Mouse (Mus musculus): ENCODE measurements around the gene Sc5d. TPM values are rescaled to one million over a fixed set of nuclear protein-coding genes. Genes with fewer than 3 reads are reported as not detected.

Sc5d gene
- polyA plus RNA-seq, 1 experiment from 2014 or later, result 80.7 TPM

- Histone ChIP-seq H3K36me3 (ENCODE audit: control insufficient read depth, insufficient read depth, low read length) (no peaks in the 10 kb centered on the region), H3K4me1 (replicated peaks; ENCODE audit: control insufficient read depth, insufficient read depth, low read length) (no peaks in the 10 kb centered on the region), H3K4me3 (ENCODE audit: low read depth, low read length) (no peak overlapping the region), H3K4me2 (ENCODE audit: low read depth, low read length, severe bottlenecking) (no peak overlapping the region), H3K9me3 (ENCODE audit: control insufficient read depth, low read length) (no peaks in the 10 kb centered on the region), H3K27me3 (ENCODE audit: control insufficient read depth, insufficient read depth, low read length) (no peaks in the 10 kb centered on the region), H3K27ac (ENCODE audit: low read depth, low read length) (no peak overlapping the region), H3K9ac (ENCODE audit: low read length) (no peak overlapping the region)
- ATAC-seq (replicated peaks; ENCODE audit: low FRiP score) (no peak), DNase-seq (ENCODE audit: low spot score) (no peak)
- WGBS, result 93% methylated on average over 3 of the region's 3 CpGs
These were observed 6.6 kb upstream of the Sc5d start for GRCm38 (mm10) chr9:42270617-42271016.

- Histone ChIP-seq H3K4me1 (replicated peaks; ENCODE audit: control insufficient read depth, insufficient read depth, low read length) (no peaks in the 10 kb centered on the region), H3K27ac (ENCODE audit: low read depth, low read length) (no peak overlapping the region), H3K4me3 (ENCODE audit: low read depth, low read length) (no peak overlapping the region), H3K27me3 (ENCODE audit: control insufficient read depth, insufficient read depth, low read length) (no peaks in the 10 kb centered on the region), H3K36me3 (ENCODE audit: control insufficient read depth, insufficient read depth, low read length) (no peaks in the 10 kb centered on the region), H3K9me3 (ENCODE audit: control insufficient read depth, low read length) (no peaks in the 10 kb centered on the region), H3K9ac (ENCODE audit: low read length) (no peak overlapping the region), H3K4me2 (ENCODE audit: low read depth, low read length, severe bottlenecking) (no peak overlapping the region)
- DNase-seq (ENCODE audit: low spot score) (no peak), ATAC-seq (replicated peaks; ENCODE audit: low FRiP score) (no peak)
- 86% methylated on average over 5 of the region's 5 CpGs for WGBS
These were observed 6.0 kb upstream of the Sc5d start for GRCm38 (mm10) chr9:42270081-42270480.

- no peak for ATAC-seq (replicated peaks; ENCODE audit: low FRiP score)
- H3K9me3 ChIP-seq (ENCODE audit: control insufficient read depth, low read length), result no peaks in the 10 kb centered on the region
These were observed 4.3 kb upstream of the Sc5d start for GRCm38 (mm10) chr9:42268371-42268770.

GRCm38 (mm10) chr9:42265309-42265708, 1.3 kb upstream of the Sc5d start:
- DNase-seq (ENCODE audit: low spot score) (no peak), ATAC-seq (replicated peaks; ENCODE audit: low FRiP score) (no peak)
- Histone ChIP-seq H3K9me3 (ENCODE audit: control insufficient read depth, low read length) (no peaks in the 10 kb centered on the region), H3K4me3 (ENCODE audit: low read depth, low read length) (no peak overlapping the region), H3K4me2 (ENCODE audit: low read depth, low read length, severe bottlenecking) (no peak overlapping the region), H3K4me1 (replicated peaks; ENCODE audit: control insufficient read depth, insufficient read depth, low read length) (peaks cover 4% of the 10 kb centered on the region; the same call in 1 of the 2 replicates), H3K27me3 (ENCODE audit: control insufficient read depth, insufficient read depth, low read length) (no peaks in the 10 kb centered on the region), H3K9ac (ENCODE audit: low read length) (no peak overlapping the region), H3K36me3 (ENCODE audit: control insufficient read depth, insufficient read depth, low read length) (no peaks in the 10 kb centered on the region), H3K27ac (ENCODE audit: low read depth, low read length) (no peak overlapping the region)
- WGBS, result 90% methylated on average over 4 of the region's 4 CpGs

More at GRCm38 (mm10) chr9:42268371-42268770, 4.3 kb upstream of the Sc5d start:
- H3K27me3 ChIP-seq (ENCODE audit: control insufficient read depth, insufficient read depth, low read length), result no peaks in the 10 kb centered on the region
- H3K4me2 ChIP-seq (ENCODE audit: low read depth, low read length, severe bottlenecking), result no peak overlapping the region
- no peaks in the 10 kb centered on the region for H3K4me1 ChIP-seq (replicated peaks; ENCODE audit: control insufficient read depth, insufficient read depth, low read length)
- DNase-seq (ENCODE audit: low spot score), result no peak
- no peak overlapping the region for H3K27ac ChIP-seq (ENCODE audit: low read depth, low read length)
- WGBS, result 85% methylated on average over 5 of the region's 5 CpGs
- H3K4me3 ChIP-seq (ENCODE audit: low read depth, low read length), result no peak overlapping the region
- no peak overlapping the region for H3K9ac ChIP-seq (ENCODE audit: low read length)
- no peaks in the 10 kb centered on the region for H3K36me3 ChIP-seq (ENCODE audit: control insufficient read depth, insufficient read depth, low read length)

GRCm38 (mm10) chr9:42263709-42264111, 346 bp downstream of the Sc5d start:
- H3K4me2 ChIP-seq (ENCODE audit: low read depth, low read length, severe bottlenecking), result peak overlapping the region; percentile 75
- no peaks in the 10 kb centered on the region for H3K9me3 ChIP-seq (ENCODE audit: control insufficient read depth, low read length)
- H3K27me3 ChIP-seq (ENCODE audit: control insufficient read depth, insufficient read depth, low read length), result no peaks in the 10 kb centered on the region
- WGBS, result 0% methylated on average over 17 of the region's 18 CpGs
- DNase-seq (ENCODE audit: low spot score) (no peak), ATAC-seq (replicated peaks; ENCODE audit: low FRiP score) (peak; percentile 70)
- 0 out of 2 replicates have a peak overlapping the region, but pooled peaks have one; percentile 6 for H3K27ac ChIP-seq (ENCODE audit: low read depth, low read length)
- peaks cover 3% of the 10 kb centered on the region; the same call in 1 of the 2 replicates for H3K36me3 ChIP-seq (ENCODE audit: control insufficient read depth, insufficient read depth, low read length)
- H3K9ac ChIP-seq (ENCODE audit: low read length), result peak overlapping the region; percentile 79
- peaks cover 4% of the 10 kb centered on the region; the same call in 1 of the 2 replicates for H3K4me1 ChIP-seq (replicated peaks; ENCODE audit: control insufficient read depth, insufficient read depth, low read length)
- peak overlapping the region; percentile 79 for H3K4me3 ChIP-seq (ENCODE audit: low read depth, low read length)

GRCm38 (mm10) chr9:42260481-42260880, 3.6 kb downstream of the Sc5d start:
- no peak overlapping the region for H3K27ac ChIP-seq (ENCODE audit: low read depth, low read length)
- peaks cover 4% of the 10 kb centered on the region; the same call in 1 of the 2 replicates for H3K4me1 ChIP-seq (replicated peaks; ENCODE audit: control insufficient read depth, insufficient read depth, low read length)
- H3K9me3 ChIP-seq (ENCODE audit: control insufficient read depth, low read length), result no peaks in the 10 kb centered on the region
- no peaks in the 10 kb centered on the region for H3K27me3 ChIP-seq (ENCODE audit: control insufficient read depth, insufficient read depth, low read length)
- 92% methylated on average over 5 of the region's 5 CpGs for WGBS
- no peak overlapping the region for H3K4me2 ChIP-seq (ENCODE audit: low read depth, low read length, severe bottlenecking)
- peaks cover 10% of the 10 kb centered on the region; the same call in 1 of the 2 replicates for H3K36me3 ChIP-seq (ENCODE audit: control insufficient read depth, insufficient read depth, low read length)
- no peak for DNase-seq (ENCODE audit: low spot score)
- no peak for ATAC-seq (replicated peaks; ENCODE audit: low FRiP score)
- no peak overlapping the region for H3K4me3 ChIP-seq (ENCODE audit: low read depth, low read length)
- H3K9ac ChIP-seq (ENCODE audit: low read length), result no peak overlapping the region

GRCm38 (mm10) chr9:42249112-42249511, 14.9 kb downstream of the Sc5d start:
- H3K9ac ChIP-seq (ENCODE audit: low read length), result no peak overlapping the region
- 82% methylated on average over 6 of the region's 6 CpGs for WGBS
- H3K4me3 ChIP-seq (ENCODE audit: low read depth, low read length), result no peak overlapping the region
- no peaks in the 10 kb centered on the region; the same call in 1 of the 2 replicates for H3K36me3 ChIP-seq (ENCODE audit: control insufficient read depth, insufficient read depth, low read length)
- no peak overlapping the region for H3K27ac ChIP-seq (ENCODE audit: low read depth, low read length)
- H3K9me3 ChIP-seq (ENCODE audit: control insufficient read depth, low read length), result no peaks in the 10 kb centered on the region
- H3K4me2 ChIP-seq (ENCODE audit: low read depth, low read length, severe bottlenecking), result no peak overlapping the region
- H3K27me3 ChIP-seq (ENCODE audit: control insufficient read depth, insufficient read depth, low read length), result no peaks in the 10 kb centered on the region
- DNase-seq (ENCODE audit: low spot score) (no peak), ATAC-seq (replicated peaks; ENCODE audit: low FRiP score) (no peak)
- no peaks in the 10 kb centered on the region for H3K4me1 ChIP-seq (replicated peaks; ENCODE audit: control insufficient read depth, insufficient read depth, low read length)

GRCm38 (mm10) chr9:42246688-42247087, 17.4 kb downstream of the Sc5d start:
- Histone ChIP-seq H3K36me3 (ENCODE audit: control insufficient read depth, insufficient read depth, low read length) (no peaks in the 10 kb centered on the region), H3K9ac (ENCODE audit: low read length) (no peak overlapping the region), H3K4me3 (ENCODE audit: low read depth, low read length) (no peak overlapping the region), H3K27ac (ENCODE audit: low read depth, low read length) (no peak overlapping the region), H3K9me3 (ENCODE audit: control insufficient read depth, low read length) (no peaks in the 10 kb centered on the region), H3K4me1 (replicated peaks; ENCODE audit: control insufficient read depth, insufficient read depth, low read length) (no peaks in the 10 kb centered on the region), H3K27me3 (ENCODE audit: control insufficient read depth, insufficient read depth, low read length) (no peaks in the 10 kb centered on the region), H3K4me2 (ENCODE audit: low read depth, low read length, severe bottlenecking) (no peak overlapping the region)
- WGBS, result 91% methylated on average over 6 of the region's 6 CpGs
- no peak for ATAC-seq (replicated peaks; ENCODE audit: low FRiP score)
- no peak for DNase-seq (ENCODE audit: low spot score)

- H3K4me1 ChIP-seq (replicated peaks; ENCODE audit: control insufficient read depth, insufficient read depth, low read length), result no peaks in the 10 kb centered on the region; the same call in 1 of the 2 replicates
- no peak for ATAC-seq (replicated peaks; ENCODE audit: low FRiP score)
- WGBS, result 88% methylated on average over 5 of the region's 5 CpGs
These were observed 19.9 kb downstream of the Sc5d start for GRCm38 (mm10) chr9:42244173-42244572.

More at GRCm38 (mm10) chr9:42244173-42244572, 19.9 kb downstream of the Sc5d start:
- Histone ChIP-seq H3K4me2 (ENCODE audit: low read depth, low read length, severe bottlenecking) (no peak overlapping the region), H3K36me3 (ENCODE audit: control insufficient read depth, insufficient read depth, low read length) (no peaks in the 10 kb centered on the region), H3K9ac (ENCODE audit: low read length) (no peak overlapping the region), H3K9me3 (ENCODE audit: control insufficient read depth, low read length) (no peaks in the 10 kb centered on the region), H3K27me3 (ENCODE audit: control insufficient read depth, insufficient read depth, low read length) (no peaks in the 10 kb centered on the region), H3K27ac (ENCODE audit: low read depth, low read length) (no peak overlapping the region), H3K4me3 (ENCODE audit: low read depth, low read length) (no peak overlapping the region)
- DNase-seq (ENCODE audit: low spot score), result no peak

Measured in forebrain, embryonic 11.5 days (tissue).